Mouse (Mus musculus) midbrain, postnatal 0 days (tissue): ENCODE data around the gene Pold1. TPM values are rescaled to one million over a fixed set of nuclear protein-coding genes. Genes with fewer than 3 reads are reported as not detected.

Source experiments
- ATAC-seq: fragments of 200-750 bp; cut with Nextera tagmentation; 2 replicates; pipeline ENCODE4 v1.8.0; 2017; ENCODE audit warnings: moderate number of reproducible peaks, mild to moderate bottlenecking, moderate TSS enrichment, moderate library complexity; ENCODE audit not compliant: low FRiP score
- DNase-seq: peaks from one replicate; pipeline ENCODE4 v3.0.0-alpha.2; 2015; ENCODE audit warnings: low spot score
- H3K27ac ChIP-seq: fragments of 300-500 bp; sonication (generic); 2 replicates; pipeline ENCODE4 v1.5.1; 2014; ENCODE audit warnings: low read depth, mild to moderate bottlenecking, low read length, mixed read lengths
- H3K27me3 ChIP-seq: fragments of 300-500 bp; sonication (generic); 2 replicates; pipeline ENCODE4 v1.6.1; 2014; ENCODE audit warnings: low read length, control low read depth, mixed read lengths; ENCODE audit not compliant: insufficient read depth
- H3K36me3 ChIP-seq: fragments of 300-500 bp; sonication (generic); 2 replicates; pipeline ENCODE4 v1.6.1; 2014; ENCODE audit warnings: low read length, control low read depth, mixed read lengths; ENCODE audit not compliant: insufficient read depth
- H3K4me1 ChIP-seq: fragments of 300-500 bp; sonication (generic); 2 replicates; pipeline ENCODE4 v1.6.1; 2014; ENCODE audit warnings: mild to moderate bottlenecking, control low read depth, antibody characterized with exemption, low read length, mixed read lengths; ENCODE audit not compliant: insufficient read depth
- H3K4me2 ChIP-seq: fragments of 300-500 bp; sonication (generic); 2 replicates; pipeline ENCODE4 v1.6.1; 2014; ENCODE audit warnings: low read depth, mild to moderate bottlenecking, low read length, mixed read lengths; ENCODE audit not compliant: poor library complexity, severe bottlenecking
- H3K4me3 ChIP-seq: fragments of 300-500 bp; sonication (generic); 2 replicates; pipeline ENCODE4 v1.5.1; 2014; ENCODE audit warnings: low read depth, mild to moderate bottlenecking, low read length, moderate library complexity
- H3K9ac ChIP-seq: fragments of 300-500 bp; sonication (generic); replicated peaks from 2 replicates; pipeline ENCODE4 v1.6.1; 2014; ENCODE audit warnings: mild to moderate bottlenecking, low read length, moderate library complexity, mixed read lengths; ENCODE audit not compliant: poor library complexity, severe bottlenecking
- H3K9me3 ChIP-seq: fragments of 300-500 bp; sonication (generic); 2 replicates; pipeline ENCODE4 v1.6.1; 2016; ENCODE audit warnings: low read length, control low read depth
- CTCF ChIP-seq: IDR thresholded peaks from 2 replicates; pipeline ENCODE4 v1.5.1; 2016; ENCODE audit warnings: antibody characterized with exemption, mild to moderate bottlenecking
- WGBS: fragments of 180-500 bp; shearing (Covaris S2); extraction: QIAGEN DNeasy Blood & Tissue Kit; methylation state at CpG from one replicate; pipeline ENCODE4 v1.1.7; 2014; 5-methylcytosine and 5-hydroxymethylcytosine counted together
- polyA plus RNA-seq: library from polyadenylated mRNA; unstranded; fragments of >200 nt; fragmentation: Nextera tagmentation; extraction: Ambion mirVana; gene quantifications from 2 replicates; pipeline ENCODE4 v1.2.1, GENCODE M21; 2015
- total RNA-seq: library from RNA; depleted of rRNA; stranded (reverse); fragments of >200 nt; gene quantifications from 2 replicates; pipeline ENCODE4 v1.2.3, GENCODE M21; 2014

Gene Pold1
- total and polyA plus RNA-seq, 2 experiments from 2014 or later = 9.6 to 17.5 TPM

DNA sequence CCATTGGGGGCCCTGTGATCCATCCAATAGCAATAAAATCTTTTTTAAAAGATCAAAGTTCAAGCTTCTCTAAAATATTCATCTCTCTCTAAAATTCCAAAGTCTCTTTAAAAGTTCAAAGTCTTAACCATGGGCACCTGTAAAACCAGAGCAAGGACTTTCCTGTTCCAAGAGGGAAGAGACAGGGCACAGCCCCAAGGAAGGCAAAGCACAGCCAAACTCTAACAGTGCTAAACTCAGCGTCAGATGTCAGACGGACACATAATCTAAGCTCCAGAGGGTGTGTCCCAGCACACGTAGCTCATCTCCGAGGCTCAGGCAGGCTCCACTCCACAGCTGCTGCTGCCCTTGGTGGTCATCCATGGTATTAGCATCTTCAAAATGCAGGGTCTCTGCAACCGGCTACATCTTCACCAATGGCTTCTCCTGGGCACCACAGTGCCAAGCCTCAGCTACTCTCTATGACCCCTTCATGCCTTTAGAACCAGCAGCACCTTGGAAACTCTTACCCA, 27.7 kb upstream of the Pold1 start:
- no peak for ATAC-seq
- no peak overlapping the region for H3K4me2 ChIP-seq
- no peak overlapping the region for H3K27ac ChIP-seq
- no peaks in the 10 kb centered on the region for H3K27me3 ChIP-seq
- H3K4me1 ChIP-seq = no peaks in the 10 kb centered on the region
- TF ChIP-seq CTCF = no peak
- no peak overlapping the region for H3K9ac ChIP-seq
- 51% methylated on average over 5 of the region's 5 CpGs for WGBS
- no peaks in the 10 kb centered on the region for H3K9me3 ChIP-seq
- H3K36me3 ChIP-seq = no peaks in the 10 kb centered on the region
- DNase-seq = no peak
- no peak overlapping the region for H3K4me3 ChIP-seq

DNA sequence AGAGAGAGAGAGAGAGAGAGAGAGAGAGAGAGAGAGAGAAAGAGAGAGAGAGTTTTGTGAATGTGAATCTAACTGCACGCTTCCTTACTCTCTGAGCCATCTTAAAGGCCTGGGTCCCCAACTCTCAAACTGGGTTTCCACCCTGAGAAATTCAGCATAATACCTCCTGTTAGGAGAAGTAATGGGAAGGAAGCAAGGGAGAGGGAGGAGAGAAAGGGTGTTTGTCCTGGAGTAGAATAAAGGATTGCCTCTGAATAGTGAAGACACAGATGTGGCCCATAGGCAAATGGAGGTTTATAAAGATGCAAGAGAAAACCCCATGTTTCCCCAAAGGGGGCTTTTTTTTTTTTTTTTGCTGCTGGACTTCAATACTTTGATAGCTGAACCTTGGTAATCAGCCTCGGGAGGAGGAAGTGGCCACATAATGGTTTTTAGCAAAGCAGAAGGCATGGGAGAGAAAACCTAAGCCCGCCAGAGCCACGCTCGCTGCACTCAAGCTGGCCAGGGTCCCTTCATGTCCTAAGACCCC, 24.4 kb upstream of the Pold1 start:
- Histone ChIP-seq H3K9me3 (no peaks in the 10 kb centered on the region), H3K27ac (no peak overlapping the region), H3K4me1 (no peaks in the 10 kb centered on the region), H3K4me3 (no peak overlapping the region), H3K4me2 (no peak overlapping the region), H3K27me3 (no peaks in the 10 kb centered on the region), H3K9ac (no peak overlapping the region), H3K36me3 (no peaks in the 10 kb centered on the region)
- TF ChIP-seq CTCF = no peak
- WGBS = 69% methylated on average over 5 of the region's 5 CpGs
- ATAC-seq = no peak
- no peak for DNase-seq

- no peaks in the 10 kb centered on the region for H3K4me1 ChIP-seq
- H3K27ac ChIP-seq = no peak within 1 kb of the TSS
- TF ChIP-seq CTCF = no peak
- WGBS = 36% methylated on average over 7 of the region's 7 CpGs
- H3K9me3 ChIP-seq = no peaks in the 10 kb centered on the region
- H3K36me3 ChIP-seq = no peaks in the 10 kb centered on the region
- H3K4me3 ChIP-seq = no peak within 1 kb of the TSS
- H3K4me2 ChIP-seq = no peak within 1 kb of the TSS
- no peak for ATAC-seq
- H3K27me3 ChIP-seq = no peaks in the 10 kb centered on the region
- H3K9ac ChIP-seq = no peak within 1 kb of the TSS
- DNase-seq = no peak
Observed at GRCm38 (mm10) chr7:44572213-44572701, 23.6 kb upstream of the Pold1 start, which contains the start of gene Napsa. Gene Napsa (plus strand): TSS chr7:44572380.

- WGBS = 39% methylated on average over 4 of the region's 4 CpGs
- Histone ChIP-seq H3K4me1 (no peaks in the 10 kb centered on the region), H3K27me3 (no peaks in the 10 kb centered on the region), H3K9ac (no peak overlapping the region), H3K4me3 (no peak overlapping the region), H3K27ac (no peak overlapping the region), H3K4me2 (no peak overlapping the region), H3K9me3 (no peaks in the 10 kb centered on the region), H3K36me3 (no peaks in the 10 kb centered on the region)
- ATAC-seq (no peak), DNase-seq (no peak)
- no peak for TF ChIP-seq CTCF
Observed at GRCm38 (mm10) chr7:44571811-44572210, 23.2 kb upstream of the Pold1 start.

GRCm38 (mm10) chr7:44570989-44571388, 22.3 kb upstream of the Pold1 start:
- Histone ChIP-seq H3K36me3 (no peaks in the 10 kb centered on the region), H3K9ac (no peak overlapping the region), H3K27ac (no peak overlapping the region), H3K9me3 (no peaks in the 10 kb centered on the region), H3K4me1 (no peaks in the 10 kb centered on the region), H3K27me3 (no peaks in the 10 kb centered on the region), H3K4me2 (no peak overlapping the region), H3K4me3 (no peak overlapping the region)
- no peak for TF ChIP-seq CTCF
- ATAC-seq = no peak
- WGBS = 83% methylated on average over 6 of the region's 6 CpGs
- DNase-seq = no peak

DNA sequence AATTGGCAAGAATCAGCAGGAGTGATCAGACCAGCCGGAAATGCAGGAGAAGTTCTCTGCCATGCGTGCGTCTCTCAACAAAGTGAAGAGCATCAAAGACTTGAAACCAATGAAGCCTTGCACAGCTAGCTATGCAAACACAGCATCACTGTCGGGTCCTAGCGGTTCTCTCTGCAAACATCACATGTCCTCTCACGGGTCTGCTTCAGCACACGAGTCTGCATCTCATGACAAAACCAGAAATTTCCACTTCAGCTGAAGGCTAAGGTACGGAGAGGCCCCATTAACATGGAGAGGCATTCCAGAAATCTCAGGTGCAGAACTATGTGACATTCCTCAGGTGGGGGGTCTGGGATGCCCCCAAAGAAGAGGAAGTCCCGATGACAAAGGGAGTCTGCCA, 20.2 kb upstream of the Pold1 start:
- Histone ChIP-seq H3K27me3 (no peaks in the 10 kb centered on the region), H3K4me1 (no peaks in the 10 kb centered on the region), H3K4me2 (no peak overlapping the region), H3K9ac (no peak overlapping the region), H3K4me3 (no peak overlapping the region), H3K27ac (no peak overlapping the region), H3K9me3 (no peaks in the 10 kb centered on the region), H3K36me3 (no peaks in the 10 kb centered on the region)
- DNase-seq = no peak
- no peak for TF ChIP-seq CTCF
- 74% methylated on average over 9 of the region's 9 CpGs for WGBS
- ATAC-seq = no peak
